27 mouse cellular contexts compared by ENCODE assay signal in genomic region chr4:124359707-124360577, GRCm38 (mm10).
DNase-seq lines count a peak whose midpoint lies in the region; ATAC-seq and TF ChIP-seq lines count a peak whose summit lies in the region.
"Had no signal": no experiment of that assay in that cellular context is flagged by ENCODE, and none has a peak within 500 bp of the region (broad histone marks: within the 10 kb centered on the region; RNA-seq: fewer than 3 reads in every experiment).

No protein-coding gene starts in this region.

- peak overlapping the region; percentile 77 for H3K27ac ChIP-seq in forebrain, embryonic 13.5 days
- H3K27ac ChIP-seq in midbrain, embryonic 13.5 days = peak overlapping the region; percentile 51
- H3K27ac ChIP-seq in limb, embryonic 10.5 days = no peak overlapping the region
- H3K27ac ChIP-seq in embryonic facial prominence, embryonic 10.5 days (replicated peaks) = no peak overlapping the region
- H3K27ac ChIP-seq: embryonic facial prominence, embryonic 15.5 days; gastrocnemius, adult 2 months; heart, embryonic 13.5 days; hindbrain, embryonic 10.5 days; liver, embryonic 12.5 days; macrophage; stomach, postnatal 0 days had no signal

- DNase-seq in heart, adult 11 months = peak; percentile 77
- DNase-seq in heart, postnatal 14 days = no peak
- DNase-seq in brain, embryonic 14.5 days (ENCODE audit: low read depth) = peak; percentile 89
- DNase-seq in limb, embryonic 10.5 days (ENCODE audit: low spot score) = no peak
- DNase-seq in testis, postnatal 10 days (ENCODE audit: low spot score) = no peak
- no peak for DNase-seq in embryonic facial prominence, embryonic 10.5 days (ENCODE audit: low spot score)
- DNase-seq: adrenal gland, postnatal 14 days; cerebellum, adult 2 months; cerebellum, postnatal 14 days; gastrocnemius, adult 2 months; heart, postnatal 10 days; kidney, adult 18-20 months; kidney, postnatal 4 days; liver, postnatal 0 days; right cerebral cortex, adult 18-20 months; right cerebral cortex, postnatal 4 days; thymus, postnatal 4 days had no signal

- intact Hi-C loops in heart, postnatal 14 days (cut with DNase I) = no loop called here

- peaks cover 24% of the 10 kb centered on the region for H3K4me1 ChIP-seq in forebrain, embryonic 13.5 days
- peaks cover 17% of the 10 kb centered on the region for H3K4me1 ChIP-seq in midbrain, embryonic 13.5 days (replicated peaks)
- H3K4me1 ChIP-seq in limb, embryonic 10.5 days = 0 out of 2 replicates have a peak, but pooled peaks cover 3% of the 10 kb centered on the region
- H3K4me1 ChIP-seq in embryonic facial prominence, embryonic 10.5 days = peaks cover 5% of the 10 kb centered on the region; the same call in 1 of the 2 replicates
- H3K4me1 ChIP-seq: embryonic facial prominence, embryonic 15.5 days; heart, embryonic 13.5 days; liver, embryonic 12.5 days had no signal

- no peaks in the 10 kb centered on the region for H3K36me3 ChIP-seq in forebrain, embryonic 13.5 days (ENCODE audit: poor library complexity, severe bottlenecking)
- H3K36me3 ChIP-seq in midbrain, embryonic 13.5 days = no peaks in the 10 kb centered on the region
- H3K36me3 ChIP-seq in limb, embryonic 10.5 days = no peaks in the 10 kb centered on the region
- H3K36me3 ChIP-seq in embryonic facial prominence, embryonic 10.5 days (replicated peaks) = no peaks in the 10 kb centered on the region
- H3K36me3 ChIP-seq: embryonic facial prominence, embryonic 15.5 days; G1E; heart, embryonic 13.5 days; hindbrain, embryonic 10.5 days; liver, embryonic 12.5 days had no signal

- no peaks in the 10 kb centered on the region for H3K9me3 ChIP-seq in forebrain, embryonic 13.5 days (replicated peaks)
- peaks cover 4% of the 10 kb centered on the region; the same call in 1 of the 2 replicates for H3K9me3 ChIP-seq in midbrain, embryonic 13.5 days
- H3K9me3 ChIP-seq in limb, embryonic 10.5 days (replicated peaks) = no peaks in the 10 kb centered on the region
- no peaks in the 10 kb centered on the region for H3K9me3 ChIP-seq in embryonic facial prominence, embryonic 10.5 days
- H3K9me3 ChIP-seq: embryonic facial prominence, embryonic 15.5 days; G1E; hindbrain, embryonic 10.5 days; liver, embryonic 12.5 days had no signal

- no peak for TF ChIP-seq CTCF in brain, embryonic 14.5 days (IDR thresholded peaks at IDR 0.05; ENCODE audit: borderline replicate concordance, extremely low read depth, insufficient read depth, insufficient read length)

- H3K4me3 ChIP-seq in forebrain, embryonic 13.5 days = no peak overlapping the region
- H3K4me3 ChIP-seq in midbrain, embryonic 13.5 days (replicated peaks) = no peak overlapping the region
- H3K4me3 ChIP-seq in limb, embryonic 10.5 days = no peak overlapping the region
- no peak overlapping the region for H3K4me3 ChIP-seq in embryonic facial prominence, embryonic 10.5 days
- H3K4me3 ChIP-seq: embryonic facial prominence, embryonic 15.5 days; gastrocnemius, adult 2 months; heart, embryonic 13.5 days; hindbrain, embryonic 10.5 days; liver, embryonic 12.5 days had no signal

- H3K4me2 ChIP-seq in forebrain, embryonic 13.5 days = peak overlapping the region; percentile 28
- H3K4me2 ChIP-seq in midbrain, embryonic 13.5 days (replicated peaks) = peak overlapping the region; percentile 23; the same call in 1 of the 2 replicates
- H3K4me2 ChIP-seq: embryonic facial prominence, embryonic 15.5 days; heart, embryonic 13.5 days; liver, embryonic 12.5 days had no signal

- H3K9ac ChIP-seq in forebrain, embryonic 13.5 days = no peak overlapping the region
- H3K9ac ChIP-seq in midbrain, embryonic 13.5 days (replicated peaks) = no peak overlapping the region
- H3K9ac ChIP-seq: embryonic facial prominence, embryonic 15.5 days; heart, embryonic 13.5 days; liver, embryonic 12.5 days; liver, postnatal 0 days had no signal

- H3K27me3 ChIP-seq in forebrain, embryonic 13.5 days = 0 out of 2 replicates have a peak, but pooled peaks cover 8% of the 10 kb centered on the region
- peaks cover 18% of the 10 kb centered on the region for H3K27me3 ChIP-seq in midbrain, embryonic 13.5 days
- peaks cover 36% of the 10 kb centered on the region for H3K27me3 ChIP-seq in limb, embryonic 10.5 days (ENCODE audit: low read depth, poor library complexity, severe bottlenecking)
- peaks cover 34% of the 10 kb centered on the region for H3K27me3 ChIP-seq in embryonic facial prominence, embryonic 10.5 days (replicated peaks; ENCODE audit: low read depth, poor library complexity, severe bottlenecking)

- no peak for TF ChIP-seq POLR2A in brain, embryonic 14.5 days (IDR thresholded peaks at IDR 0.05; ENCODE audit: borderline replicate concordance, extremely low read depth, insufficient read depth, insufficient read length, poor library complexity, severe bottlenecking)

- ATAC-seq in forebrain, embryonic 13.5 days = peak; percentile 59
- ATAC-seq in midbrain, embryonic 13.5 days = 0 out of 2 replicates have a peak, but pooled peaks have one; percentile 48
- ATAC-seq: hindbrain, embryonic 16.5 days; liver, embryonic 12.5 days; liver, postnatal 0 days had no signal

- 8% methylated on average over 13 of the region's 13 CpGs for WGBS in forebrain, embryonic 13.5 days
- WGBS in midbrain, embryonic 13.5 days = 13% methylated on average over 13 of the region's 13 CpGs
- WGBS in limb, embryonic 10.5 days = 36% methylated on average over 13 of the region's 13 CpGs
- 30% methylated on average over 13 of the region's 13 CpGs for WGBS in embryonic facial prominence, embryonic 10.5 days

Comparison
In these comparisons a context has a peak if more than half of its experiments do, and no peak if none do; other contexts are left out.
1. DNase-seq: peak in heart, adult 11 months (single experiment) and brain, embryonic 14.5 days (single experiment); none in heart, postnatal 14 days (0 of 2), limb, embryonic 10.5 days (single experiment), testis, postnatal 10 days (single experiment) and embryonic facial prominence, embryonic 10.5 days (single experiment).
2. H3K27ac ChIP-seq: peak in forebrain, embryonic 13.5 days (single experiment) and midbrain, embryonic 13.5 days (single experiment); none in limb, embryonic 10.5 days (single experiment) and embryonic facial prominence, embryonic 10.5 days (single experiment).